Mouse (Mus musculus) heart, embryonic 11.5 days (tissue): Measurements from ENCODE around the gene Mettl16. TPM values are rescaled to one million over a fixed set of nuclear protein-coding genes. Genes with fewer than 3 reads are reported as not detected.
A peak's percentile ranks its signal among the peaks of the same experiment; 100 is the strongest.

Experiments used
- ATAC-seq: fragments of 200-750 bp; cut with Nextera tagmentation; replicated peaks from 2 replicates; pipeline ENCODE4 v1.8.0; 2017; ENCODE audit warnings: moderate library complexity; ENCODE audit not compliant: insufficient number of reproducible peaks, low FRiP score, low TSS enrichment
- H3K27ac ChIP-seq: fragments of 300-500 bp; sonication (generic); 2 replicates; pipeline ENCODE4 v1.5.1; 2014; ENCODE audit warnings: mild to moderate bottlenecking, low read depth, low read length
- H3K27me3 ChIP-seq: fragments of 300-500 bp; sonication (generic); 2 replicates; pipeline ENCODE4 v1.6.1; 2014; ENCODE audit warnings: mild to moderate bottlenecking, low read length, mixed read lengths; ENCODE audit not compliant: control insufficient read depth, insufficient read depth
- H3K36me3 ChIP-seq: fragments of 300-500 bp; sonication (generic); 2 replicates; pipeline ENCODE4 v1.6.1; 2014; ENCODE audit warnings: mild to moderate bottlenecking, low read length, moderate library complexity, mixed read lengths; ENCODE audit not compliant: control insufficient read depth, insufficient read depth
- H3K4me1 ChIP-seq: fragments of 300-500 bp; sonication (generic); 2 replicates; pipeline ENCODE4 v1.6.1; 2014; ENCODE audit warnings: low read length; ENCODE audit not compliant: control insufficient read depth, insufficient read depth
- H3K4me2 ChIP-seq: fragments of 300-500 bp; sonication (generic); 2 replicates; pipeline ENCODE4 v1.6.1; 2014; ENCODE audit warnings: mild to moderate bottlenecking, moderate library complexity
- H3K4me3 ChIP-seq: fragments of 300-500 bp; sonication (generic); 2 replicates; pipeline ENCODE4 v1.5.1; 2014; ENCODE audit warnings: low read depth, low read length
- H3K9ac ChIP-seq: fragments of 300-500 bp; sonication (generic); 2 replicates; pipeline ENCODE4 v1.6.1; 2014; ENCODE audit warnings: mild to moderate bottlenecking, low read depth, low read length, moderate library complexity
- H3K9me3 ChIP-seq: fragments of 300-500 bp; sonication (generic); replicated peaks from 2 replicates; pipeline ENCODE4 v1.6.1; 2016; ENCODE audit warnings: low read length; ENCODE audit not compliant: control insufficient read depth
- WGBS: fragments of 180-500 bp; shearing (Covaris S2); extraction: QIAGEN DNeasy Blood & Tissue Kit; methylation state at CpG from one replicate; pipeline ENCODE4 v1.1.7; 2014; ENCODE audit not compliant: insufficient replicate concordance; 5-methylcytosine and 5-hydroxymethylcytosine counted together
- polyA plus RNA-seq: library from polyadenylated mRNA; unstranded; fragments of >200 nt; fragmentation: Nextera tagmentation; extraction: Ambion mirVana; gene quantifications from 2 replicates; pipeline ENCODE4 v1.2.1, GENCODE M21; 2014

Gene Mettl16
- polyA plus RNA-seq, 1 experiment from 2014 or later: 28.5 TPM

- Histone ChIP-seq H3K9ac (peak overlapping the region; percentile 85), H3K4me2 (peak overlapping the region; percentile 94), H3K4me3 (peak overlapping the region; percentile 90), H3K9me3 (no peaks in the 10 kb centered on the region), H3K27ac (peak overlapping the region; percentile 97), H3K4me1 (peaks cover 42% of the 10 kb centered on the region), H3K27me3 (no peaks in the 10 kb centered on the region), H3K36me3 (no peaks in the 10 kb centered on the region)
- ATAC-seq: peak; percentile 84
- under 1% methylated on average over 61 of the region's 61 CpGs for WGBS
Measured at GRCm38 (mm10) chr11:74831606-74832451, 61.2 kb downstream of the Mettl16 start.

DNA sequence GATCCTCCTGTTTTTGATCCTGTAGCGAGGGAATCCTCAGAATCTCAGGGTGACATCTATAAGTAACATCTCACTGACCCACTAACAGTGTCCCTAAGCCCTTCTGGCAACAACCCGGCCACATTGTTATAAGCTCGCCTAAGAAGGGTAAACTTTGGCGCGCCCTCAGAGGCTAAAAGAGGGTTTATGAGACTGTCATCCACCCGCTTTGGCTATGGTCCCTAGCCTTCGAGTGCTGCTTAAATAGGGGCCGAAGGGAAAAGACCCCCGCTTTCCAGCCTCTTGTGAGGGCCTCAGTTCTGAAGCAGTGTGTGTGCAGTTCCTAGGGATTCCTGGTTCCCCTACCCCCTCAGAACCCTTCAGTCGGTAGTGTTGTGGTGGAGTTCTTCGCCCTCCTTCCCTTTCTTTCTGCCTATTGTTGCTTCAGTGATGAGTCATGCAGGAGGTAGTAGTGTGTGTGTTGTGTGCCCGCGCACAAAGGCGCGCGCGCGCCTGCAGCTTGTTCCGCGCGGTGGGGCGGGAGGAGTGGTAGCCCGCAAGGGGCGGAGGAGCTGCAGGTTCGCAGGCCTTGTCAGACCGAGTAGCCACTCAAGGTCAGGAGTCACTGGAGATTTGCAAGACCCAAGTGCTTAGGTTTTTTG is 62.0 kb downstream of the Mettl16 start:
- peak overlapping the region; percentile 97 for H3K27ac ChIP-seq
- H3K9ac ChIP-seq: peak overlapping the region; percentile 77
- no peaks in the 10 kb centered on the region for H3K9me3 ChIP-seq
- peak overlapping the region; percentile 94 for H3K4me2 ChIP-seq
- 2% methylated on average over 26 of the region's 26 CpGs for WGBS
- peak overlapping the region; percentile 90 for H3K4me3 ChIP-seq
- no peaks in the 10 kb centered on the region for H3K36me3 ChIP-seq
- ATAC-seq: no peak
- H3K27me3 ChIP-seq: no peaks in the 10 kb centered on the region
- H3K4me1 ChIP-seq: peaks cover 49% of the 10 kb centered on the region

GRCm38 (mm10) chr11:74833536-74834358 is 63.1 kb downstream of the Mettl16 start:
- ATAC-seq: no peak
- H3K9ac ChIP-seq: peak overlapping the region; percentile 77
- peak overlapping the region; percentile 97 for H3K27ac ChIP-seq
- WGBS: 66% methylated on average over 8 of the region's 8 CpGs
- no peak overlapping the region for H3K4me3 ChIP-seq
- no peaks in the 10 kb centered on the region for H3K27me3 ChIP-seq
- H3K9me3 ChIP-seq: no peaks in the 10 kb centered on the region
- H3K4me2 ChIP-seq: peak overlapping the region; percentile 94
- peaks cover 40% of the 10 kb centered on the region for H3K4me1 ChIP-seq
- H3K36me3 ChIP-seq: no peaks in the 10 kb centered on the region

DNA sequence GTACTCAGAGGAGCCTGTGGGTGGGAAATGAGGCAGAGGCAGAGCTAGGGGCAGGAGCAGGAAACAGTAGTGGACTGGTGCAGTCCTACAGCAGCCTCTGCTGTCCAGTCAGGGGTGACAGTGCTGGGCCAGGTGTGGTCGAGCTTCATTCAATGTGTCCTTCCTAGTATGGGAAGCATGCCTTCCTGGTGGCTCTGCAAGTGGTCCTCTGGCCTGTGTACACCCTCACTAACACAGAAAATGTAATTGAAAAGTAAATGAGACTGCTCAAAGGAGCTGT is 63.7 kb downstream of the Mettl16 start:
- Histone ChIP-seq H3K9ac (0 out of 2 replicates have a peak overlapping the region, but pooled peaks have one; percentile 0), H3K4me1 (peaks cover 38% of the 10 kb centered on the region), H3K9me3 (no peaks in the 10 kb centered on the region), H3K27me3 (no peaks in the 10 kb centered on the region), H3K27ac (peak overlapping the region; percentile 74), H3K36me3 (no peaks in the 10 kb centered on the region), H3K4me2 (peak overlapping the region; percentile 9; the same call in 1 of the 2 replicates), H3K4me3 (no peak overlapping the region)
- 68% methylated on average over 1 of the region's 1 CpGs for WGBS
- no peak for ATAC-seq

GRCm38 (mm10) chr11:74834650-74835277 is 64.1 kb downstream of the Mettl16 start:
- Histone ChIP-seq H3K4me3 (no peak overlapping the region), H3K4me1 (peaks cover 39% of the 10 kb centered on the region), H3K9me3 (no peaks in the 10 kb centered on the region), H3K27ac (peak overlapping the region; percentile 74), H3K4me2 (peak overlapping the region; percentile 9; the same call in 1 of the 2 replicates), H3K9ac (peak overlapping the region; percentile 0; the same call in 1 of the 2 replicates), H3K27me3 (no peaks in the 10 kb centered on the region), H3K36me3 (no peaks in the 10 kb centered on the region)
- 46% methylated on average over 5 of the region's 5 CpGs for WGBS
- ATAC-seq: no peak

DNA sequence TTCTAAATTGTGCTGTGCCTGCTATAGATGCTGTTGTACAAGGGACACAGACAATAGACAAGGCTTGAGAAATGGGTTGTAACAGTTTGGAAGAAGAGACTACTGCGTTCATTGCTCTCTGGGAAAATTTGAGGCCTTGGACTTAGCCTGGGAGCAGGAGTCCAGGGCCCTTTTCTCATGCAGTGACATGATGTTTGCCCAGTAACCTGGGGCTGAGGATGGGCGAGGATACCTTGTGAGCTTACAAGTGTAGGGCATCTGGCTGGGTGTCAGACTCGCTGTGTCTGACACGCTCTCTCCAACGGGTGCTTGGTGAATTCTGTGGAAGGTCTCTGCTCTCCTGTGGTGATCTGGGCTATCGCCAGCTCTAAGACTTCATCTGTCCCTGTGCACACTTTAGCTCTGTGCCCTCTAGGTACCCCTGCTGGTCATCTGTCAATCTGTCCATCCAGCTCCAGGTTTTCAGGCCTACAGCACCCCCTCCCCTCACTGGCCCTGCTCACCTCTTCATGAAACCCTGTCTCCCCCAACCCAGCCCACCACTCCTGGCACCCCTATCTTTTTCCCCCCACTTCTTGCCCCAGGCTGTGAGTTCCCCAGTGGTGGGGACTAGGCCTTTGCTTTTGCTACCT is 65.1 kb downstream of the Mettl16 start:
- no peak overlapping the region for H3K27ac ChIP-seq
- no peak overlapping the region for H3K4me2 ChIP-seq
- no peak overlapping the region for H3K4me3 ChIP-seq
- no peaks in the 10 kb centered on the region for H3K27me3 ChIP-seq
- ATAC-seq: no peak
- 84% methylated on average over 6 of the region's 6 CpGs for WGBS
- H3K9ac ChIP-seq: peak overlapping the region; percentile 39; the same call in 1 of the 2 replicates
- H3K9me3 ChIP-seq: no peaks in the 10 kb centered on the region
- peaks cover 44% of the 10 kb centered on the region for H3K4me1 ChIP-seq
- no peaks in the 10 kb centered on the region for H3K36me3 ChIP-seq

DNA sequence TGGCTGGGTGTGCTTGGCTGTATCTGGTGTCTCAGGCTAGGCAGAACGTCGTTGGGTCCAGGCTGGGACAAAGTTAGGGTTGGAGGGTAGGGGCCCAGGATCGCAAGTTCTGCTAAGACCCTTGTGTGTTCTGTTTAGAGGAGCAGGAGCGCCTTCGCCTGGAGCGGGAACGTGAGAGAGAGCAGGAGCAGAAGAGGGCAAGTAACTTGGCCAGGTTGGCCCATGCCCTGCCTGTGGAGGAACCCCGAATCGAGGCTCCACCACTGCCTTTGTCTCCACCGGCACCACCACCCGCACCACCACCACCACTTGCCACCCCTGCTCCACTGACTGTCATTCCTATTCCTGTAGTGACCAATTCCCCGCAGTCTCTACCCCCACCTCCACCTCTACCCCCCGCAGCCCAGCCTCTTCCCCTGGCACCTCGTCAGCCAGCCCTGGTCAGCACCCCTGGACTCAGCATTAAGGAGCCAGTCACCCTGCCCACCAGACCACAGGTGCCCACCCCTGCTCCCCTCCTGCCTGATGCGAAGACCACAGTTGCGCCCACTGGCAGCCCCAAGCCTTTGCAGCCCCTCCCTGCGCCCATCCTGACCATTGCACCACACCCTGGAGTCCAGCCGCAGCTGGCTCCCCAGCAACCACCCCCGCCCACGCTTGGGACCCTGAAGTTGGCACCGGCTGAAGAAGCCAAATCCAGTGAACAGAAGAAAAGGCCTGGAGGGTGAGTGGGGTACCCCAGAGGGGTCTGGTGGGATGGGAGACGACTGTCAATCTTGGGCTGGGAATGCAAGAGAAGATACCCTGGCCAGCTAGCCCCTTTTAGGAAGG is 65.8 kb downstream of the Mettl16 start:
- no peak overlapping the region; the same call in 1 of the 2 replicates for H3K27ac ChIP-seq
- H3K27me3 ChIP-seq: no peaks in the 10 kb centered on the region
- H3K36me3 ChIP-seq: no peaks in the 10 kb centered on the region
- peak overlapping the region; percentile 94; the same call in 1 of the 2 replicates for H3K4me2 ChIP-seq
- WGBS: 93% methylated on average over 22 of the region's 22 CpGs
- no peak for ATAC-seq
- peaks cover 48% of the 10 kb centered on the region for H3K4me1 ChIP-seq
- peak overlapping the region; percentile 39 for H3K9ac ChIP-seq
- no peaks in the 10 kb centered on the region for H3K9me3 ChIP-seq
- H3K4me3 ChIP-seq: no peak overlapping the region
